Mouse (Mus musculus) heart, adult 9 months (tissue): ENCODE data around the gene Ip6k3.
A peak's percentile ranks its signal among the peaks of the same experiment; 100 is the strongest.

ENCODE experiments used
- DNase-seq, 2 experiments: peaks; one replicate each; pipeline ENCODE4 v3.0.0; 2022; ENCODE audit warnings: low spot score in 2 of 2

Ip6k3 gene

DNA sequence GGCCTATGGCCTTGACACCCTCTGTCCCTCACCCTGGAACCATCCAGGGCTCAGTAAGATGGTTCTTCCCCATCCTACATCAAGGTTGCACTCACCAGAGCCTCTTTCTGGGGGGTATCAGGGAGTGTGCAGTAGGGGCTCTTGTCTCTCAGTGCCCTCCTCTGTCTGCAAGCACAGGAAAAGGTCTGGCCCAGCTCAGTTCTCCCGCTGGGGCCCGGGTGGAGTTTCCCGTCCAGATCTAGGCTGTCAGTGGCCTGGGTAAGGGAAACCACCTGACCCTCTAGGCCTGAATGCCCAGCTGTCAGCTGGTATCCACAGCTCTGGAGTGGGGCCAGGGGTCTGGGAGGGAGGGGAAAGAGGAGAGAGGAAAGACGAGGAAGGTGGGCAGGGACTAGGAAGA lies at the start of gene Ip6k3:
Gene Ip6k3 (minus strand): TSS at position 251 of the 400 bp plus-strand sequence.
- DNase-seq: no peak

GRCm38 (mm10) chr17:27212768-27213525 lies 45.4 kb upstream of the Ip6k3 start:
- peak in 1 of 2 experiments; percentile 43 for DNase-seq

DNA sequence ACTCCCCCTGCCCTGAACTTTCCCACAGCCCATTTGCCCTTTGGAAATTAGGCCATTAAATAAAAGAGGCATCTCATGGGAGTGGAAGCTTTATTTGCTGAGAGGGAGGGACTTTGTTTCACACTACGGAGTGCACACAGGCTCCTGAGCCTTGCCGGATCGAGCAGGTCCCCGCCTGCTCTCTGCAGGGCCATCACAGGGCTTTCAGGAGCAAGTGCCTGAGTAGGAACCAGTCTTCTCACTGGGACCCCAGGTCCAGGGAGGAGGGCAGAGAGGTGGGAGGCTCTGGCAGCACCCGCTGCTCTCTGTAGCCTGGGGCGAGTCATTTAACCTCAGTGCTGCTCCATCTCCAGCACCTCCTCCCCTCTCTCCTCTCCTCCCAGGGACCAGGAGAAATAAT lies 44.4 kb upstream of the Ip6k3 start:
- DNase-seq: no peak

- no peak for DNase-seq
Measured at GRCm38 (mm10) chr17:27207113-27207707, 39.6 kb upstream of the Ip6k3 start.

DNA sequence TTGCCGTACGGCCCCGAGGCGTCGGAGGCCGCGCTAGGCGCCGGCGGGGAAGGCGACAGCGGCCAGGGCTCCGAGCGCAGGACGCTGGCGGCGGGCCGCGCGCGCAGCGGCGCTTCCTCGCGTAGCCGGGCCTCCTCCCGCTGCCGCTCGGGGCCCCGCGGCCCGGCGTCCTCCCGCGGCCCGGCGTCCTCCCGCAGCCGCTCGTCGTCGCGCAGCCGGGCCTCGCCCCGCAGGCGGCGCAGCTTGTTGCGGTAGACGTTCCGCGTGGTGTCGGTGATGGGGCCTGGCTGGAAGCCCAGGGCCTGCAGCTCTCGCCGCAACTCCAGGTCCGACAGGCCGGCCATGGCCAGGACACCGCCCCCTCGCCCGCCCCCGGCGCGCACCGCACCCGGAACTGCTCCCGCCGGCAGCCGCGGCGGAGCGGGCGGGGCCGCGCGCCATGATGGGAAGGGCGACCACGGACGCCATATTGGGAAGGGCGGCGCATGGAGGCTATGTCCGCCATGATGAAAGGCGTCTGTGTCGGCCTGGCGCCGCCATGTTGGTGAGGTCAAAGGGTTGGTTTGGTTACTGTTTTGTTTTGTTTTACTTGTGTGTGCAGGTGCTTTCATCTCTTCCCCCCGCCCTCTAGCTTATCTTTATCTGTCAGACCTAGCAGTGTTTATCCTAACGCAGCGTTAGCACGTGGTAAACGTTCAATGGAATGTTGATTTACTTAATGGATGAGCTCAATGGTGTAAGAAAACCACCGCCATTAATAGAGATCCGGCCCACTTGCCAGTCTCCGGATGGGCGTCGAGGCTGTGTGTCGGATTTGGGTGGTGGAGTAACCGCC lies 36.7 kb upstream of the Ip6k3 start, which contains the start of gene Lemd2:
Gene Lemd2 (minus strand): TSS at position 395 of the 835 bp plus-strand sequence.
- DNase-seq: peak; percentile 93 to 96

DNA sequence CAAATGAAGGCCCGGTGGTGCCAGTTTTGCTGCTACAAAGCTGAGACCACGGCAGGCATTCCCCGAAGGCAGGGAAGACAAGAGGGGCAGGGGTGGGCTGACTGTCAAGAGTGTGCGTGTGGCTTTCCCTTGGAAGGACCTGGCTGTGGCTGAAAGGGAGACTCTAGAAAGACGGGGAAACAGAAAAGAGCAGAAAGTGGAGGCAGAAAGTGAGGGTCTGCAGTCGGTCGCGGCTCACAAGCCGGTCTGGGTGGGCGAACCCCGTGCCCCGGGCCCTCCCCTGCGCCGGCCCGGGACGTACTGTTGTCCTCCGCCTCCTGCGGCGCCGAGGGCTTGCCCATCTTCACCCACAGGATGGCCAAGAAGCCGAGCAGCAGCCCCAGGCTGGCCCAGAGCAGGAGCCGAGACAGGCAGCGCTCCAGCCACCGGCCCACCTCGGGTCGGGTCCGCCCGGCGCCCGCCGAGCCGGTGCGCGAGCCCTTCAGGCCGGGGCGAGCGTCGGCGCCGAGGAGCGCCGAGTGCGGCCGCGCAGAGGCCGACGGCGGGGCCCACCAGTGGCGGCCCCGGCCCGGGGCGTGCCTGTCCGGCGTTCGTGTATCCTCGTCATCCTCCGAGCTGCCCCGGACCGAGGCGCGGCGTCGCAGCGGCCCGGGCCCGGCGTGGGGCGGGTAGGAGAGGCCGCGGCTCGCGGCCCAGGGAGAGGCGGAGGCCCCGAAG lies 35.9 kb upstream of the Ip6k3 start:
- DNase-seq: no peak

DNA sequence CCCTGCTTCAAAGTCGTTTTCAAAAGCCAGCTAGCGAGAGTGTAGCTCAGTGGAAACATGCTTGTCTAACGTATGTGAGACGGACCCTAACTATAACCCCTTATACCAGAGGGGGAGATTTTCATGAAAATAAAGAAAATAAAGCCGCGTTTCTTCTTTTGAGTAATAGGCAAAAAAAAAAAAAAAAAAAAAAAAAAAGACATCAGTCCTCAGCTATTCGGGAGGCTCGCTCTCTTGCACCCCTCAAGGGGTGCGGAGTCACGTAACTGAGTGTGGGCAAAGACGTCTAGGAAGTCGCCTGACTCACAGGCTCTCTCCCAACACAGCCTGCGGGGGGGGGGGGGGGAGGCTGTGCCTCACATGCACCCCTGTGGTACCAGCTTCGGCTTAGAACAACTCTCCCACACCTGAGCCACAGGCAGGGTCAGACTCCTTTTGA lies 35.3 kb upstream of the Ip6k3 start:
- DNase-seq: no peak

- DNase-seq: no peak
Measured at GRCm38 (mm10) chr17:27201981-27202380, 34.4 kb upstream of the Ip6k3 start.

GRCm38 (mm10) chr17:27200801-27201200 lies 33.2 kb upstream of the Ip6k3 start:
- no peak for DNase-seq

GRCm38 (mm10) chr17:27199864-27200263 lies 32.3 kb upstream of the Ip6k3 start:
- no peak for DNase-seq

- DNase-seq: no peak
Measured at GRCm38 (mm10) chr17:27199205-27199604, 31.6 kb upstream of the Ip6k3 start.

GRCm38 (mm10) chr17:27196206-27196605 lies 28.6 kb upstream of the Ip6k3 start:
- no peak for DNase-seq

DNA sequence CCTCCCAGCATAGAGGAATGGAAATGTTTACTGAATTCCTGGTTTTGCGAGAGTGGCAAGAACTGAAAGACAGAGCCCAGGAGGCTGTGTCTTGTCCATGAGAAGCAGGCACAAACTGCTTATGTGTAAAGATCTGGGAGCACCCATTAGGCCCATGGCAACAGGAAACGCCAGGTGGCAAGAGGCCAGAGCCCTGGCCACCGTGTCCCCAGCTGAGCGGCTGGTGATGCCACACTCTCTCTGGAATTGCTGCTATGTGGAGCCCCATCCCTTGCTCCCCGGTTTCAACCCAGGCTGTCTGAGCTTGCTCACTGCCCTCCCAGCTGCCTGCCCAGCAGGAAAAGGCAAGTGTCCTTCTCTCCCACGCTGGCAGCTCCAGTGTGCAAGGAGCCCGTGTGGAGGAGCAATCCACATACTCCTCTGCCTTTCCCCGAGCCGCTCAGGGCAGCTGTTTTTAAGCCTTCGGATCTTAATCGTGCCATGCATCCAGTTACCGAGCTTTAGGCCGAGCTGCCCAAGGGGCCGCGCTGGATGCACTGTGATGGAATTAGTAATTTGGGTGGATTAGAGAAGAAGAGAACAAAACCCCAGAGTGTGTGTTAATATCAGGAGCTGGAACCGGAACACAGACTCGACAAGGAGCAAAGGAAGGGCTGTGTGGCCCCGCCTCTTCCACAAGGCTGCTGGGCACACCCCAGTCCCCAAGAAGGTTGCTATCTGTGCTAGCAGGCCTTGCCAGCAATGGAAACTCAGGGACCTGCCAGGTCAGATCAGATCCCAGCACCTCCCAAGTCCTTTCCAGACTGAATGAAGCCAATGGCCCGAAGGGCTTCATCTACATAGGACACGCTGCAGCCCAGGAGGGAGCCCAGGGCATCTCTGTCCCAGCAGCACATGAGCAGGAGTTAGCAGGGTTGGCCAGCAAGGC lies 26.9 kb upstream of the Ip6k3 start:
- no peak for DNase-seq

DNA sequence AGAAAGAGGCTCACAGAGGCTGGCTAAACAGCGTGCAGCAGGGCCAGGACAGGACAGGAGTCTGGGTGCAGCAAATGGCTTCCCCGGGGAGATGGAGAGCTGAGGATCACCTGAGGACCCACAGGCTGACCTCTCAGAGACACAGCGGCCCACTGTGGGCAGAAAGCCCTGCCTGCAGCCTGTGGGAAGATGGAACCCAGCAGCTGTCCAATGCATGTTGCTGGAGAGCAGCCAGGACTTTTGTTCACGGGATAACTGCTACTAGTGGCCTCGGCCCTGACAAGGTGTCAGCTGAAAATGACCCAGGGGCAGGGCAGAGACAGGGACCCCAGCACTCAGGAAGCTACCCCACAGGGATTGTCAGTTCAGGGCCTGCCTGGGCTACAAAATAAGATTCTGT lies 24.2 kb upstream of the Ip6k3 start:
- no peak for DNase-seq

- no peak for DNase-seq
Measured at GRCm38 (mm10) chr17:27191189-27191588, 23.6 kb upstream of the Ip6k3 start.

GRCm38 (mm10) chr17:27189640-27190216 lies 22.1 kb upstream of the Ip6k3 start:
- DNase-seq: no peak

DNA sequence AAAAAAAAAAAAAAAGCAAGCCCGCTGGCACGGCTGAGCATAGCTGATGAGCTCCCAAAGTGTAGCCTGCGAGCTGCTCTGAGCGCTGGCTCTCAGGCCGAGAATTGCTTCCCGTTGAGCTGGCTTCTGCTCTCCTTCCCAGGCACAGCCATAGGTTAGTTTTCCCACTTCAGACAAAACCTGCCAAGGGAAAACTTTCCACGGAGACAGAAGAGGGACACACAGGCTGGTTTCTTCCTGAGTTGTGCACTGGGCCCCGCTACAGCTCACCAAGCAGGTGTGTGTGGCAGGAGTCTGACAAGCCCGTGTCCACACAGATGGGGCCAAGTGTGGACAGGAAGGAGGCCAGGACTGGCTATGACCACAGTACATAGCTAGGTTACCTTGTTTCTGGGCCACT lies 21.3 kb upstream of the Ip6k3 start:
- no peak for DNase-seq

- no peak for DNase-seq
Measured at GRCm38 (mm10) chr17:27187059-27187458, 19.5 kb upstream of the Ip6k3 start.

DNA sequence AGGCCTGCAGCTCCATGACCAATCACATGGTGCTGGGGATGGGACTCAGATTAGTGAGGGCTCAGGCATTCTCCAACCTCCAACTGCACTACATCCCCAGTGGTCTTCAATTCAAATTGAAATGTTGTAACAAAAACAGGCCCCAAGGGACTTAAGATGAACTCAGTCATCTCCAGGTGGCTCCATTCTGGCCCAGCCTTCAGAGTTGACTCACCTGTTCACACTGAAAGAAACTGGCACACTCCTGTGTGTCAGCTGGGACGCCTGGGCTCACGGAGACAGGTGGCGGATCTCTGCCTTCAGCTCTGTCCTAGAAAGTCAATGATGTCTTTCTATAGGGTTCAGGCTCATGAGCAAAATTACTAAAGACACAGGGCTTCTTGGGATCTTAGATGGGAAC lies 18.5 kb upstream of the Ip6k3 start:
- DNase-seq: no peak

DNA sequence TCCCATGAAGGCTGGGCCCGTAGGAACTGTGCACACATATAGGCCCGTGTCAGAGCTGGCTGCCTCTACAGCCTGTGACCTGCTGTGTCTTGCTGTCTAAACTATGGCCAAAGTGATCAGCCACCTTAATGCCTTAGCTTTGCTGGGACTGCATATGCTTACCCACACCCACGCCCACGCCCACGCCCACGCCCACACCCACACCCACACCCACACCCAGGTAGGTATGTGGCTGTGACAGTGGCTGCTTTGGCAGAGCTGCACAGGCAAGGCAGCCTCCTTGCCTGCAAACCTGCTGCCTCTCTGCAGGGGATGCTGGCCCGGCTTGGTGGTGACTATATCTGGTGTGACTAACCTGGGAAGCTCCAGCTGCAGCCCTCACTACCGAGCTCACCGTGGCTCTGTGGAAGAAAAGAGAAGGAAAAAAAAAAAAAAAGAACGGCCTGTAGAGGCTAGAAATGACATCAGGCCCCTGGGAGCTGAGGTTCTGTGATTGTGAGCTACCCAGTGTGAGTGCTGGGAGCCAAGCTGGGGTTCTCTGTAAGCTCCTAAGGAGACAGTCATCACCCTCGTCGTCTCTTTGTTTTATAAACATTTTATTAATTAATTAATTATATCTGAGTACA lies 16.2 kb upstream of the Ip6k3 start:
- no peak for DNase-seq
